Mouse (Mus musculus): ENCODE measurements around the gene Unc13d.
"Not testable (repeated sequence)": the region's sequence is repeated elsewhere in the genome, so short reads cannot be mapped to it uniquely, and the experiment has no call there.

Gene Unc13d

DNA sequence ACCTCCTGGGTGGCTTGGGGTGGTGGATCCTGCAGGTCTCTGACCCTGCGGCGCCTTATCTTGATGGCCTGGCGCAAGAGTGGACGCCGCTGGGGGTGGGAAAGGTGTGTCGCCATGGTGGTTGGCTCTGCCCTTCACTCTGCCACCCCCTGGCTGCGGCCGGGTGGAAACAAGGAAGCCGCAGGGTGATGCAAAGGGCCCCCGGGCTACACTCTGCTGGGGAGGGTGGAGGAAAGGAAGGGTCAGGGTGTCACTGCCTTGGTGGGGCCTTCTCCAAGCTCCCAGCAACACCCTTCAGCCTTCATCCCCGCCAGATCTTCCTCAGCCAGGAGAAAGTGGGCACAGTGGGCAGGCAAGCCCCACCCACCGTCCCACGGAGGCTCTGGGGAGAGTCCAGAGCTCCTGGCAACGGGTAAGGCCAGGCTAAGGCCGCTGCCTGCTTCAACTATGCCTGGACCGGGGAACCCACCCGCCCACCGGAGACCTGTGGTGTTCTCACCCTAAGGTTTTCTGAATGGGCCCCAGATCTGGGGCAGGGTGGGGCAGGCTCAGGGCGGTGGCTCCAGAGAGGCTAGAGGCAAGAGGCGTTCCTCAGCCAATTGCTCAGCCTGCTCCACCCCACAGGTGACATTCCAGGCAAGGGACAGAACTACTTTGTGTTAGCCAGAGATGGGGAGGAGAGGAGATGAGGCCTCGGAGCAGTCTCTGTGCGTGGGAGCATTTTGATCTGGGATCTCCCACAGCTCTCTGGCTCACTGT is at the start of gene Unc13d:
Gene Unc13d, minus strand, starts transcription at position 516 of the 759 bp plus-strand sequence.
- no peak for DNase-seq

- DNase-seq = no peak
Measured at GRCm38 (mm10) chr11:116126261-116126660, 48.5 kb upstream of the Unc13d start.

GRCm38 (mm10) chr11:116121731-116122245 is 44.0 kb upstream of the Unc13d start:
- not testable (repeated sequence) for DNase-seq

GRCm38 (mm10) chr11:116117819-116118218 is 40.1 kb upstream of the Unc13d start:
- DNase-seq = no peak

DNA sequence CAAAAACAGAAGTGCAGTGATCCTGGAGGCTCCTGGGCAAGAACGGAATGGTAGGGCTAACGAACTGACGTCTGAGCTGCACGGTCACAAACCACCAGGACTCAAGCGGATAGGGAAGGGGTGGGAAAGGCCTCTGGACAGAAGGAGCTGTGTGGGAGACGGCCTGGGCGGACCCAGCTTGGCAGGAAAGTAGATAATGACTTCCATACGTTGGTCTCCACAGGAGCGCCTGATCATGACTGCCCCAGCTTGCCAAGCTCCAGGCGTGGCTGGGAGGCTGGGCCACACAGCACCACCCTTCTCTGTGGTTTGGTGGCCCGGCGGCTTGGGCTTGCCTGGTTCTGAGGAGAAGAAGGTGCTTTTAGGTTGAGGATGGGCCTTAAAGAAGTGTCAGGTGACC is 39.5 kb upstream of the Unc13d start:
- no peak for DNase-seq

GRCm38 (mm10) chr11:116111611-116112203 is 33.9 kb upstream of the Unc13d start:
- no peak for DNase-seq

- DNase-seq = no peak
Measured at GRCm38 (mm10) chr11:116111067-116111466, 33.3 kb upstream of the Unc13d start.

- no peak for DNase-seq
Measured at GRCm38 (mm10) chr11:116110540-116110939, 32.8 kb upstream of the Unc13d start.

DNA sequence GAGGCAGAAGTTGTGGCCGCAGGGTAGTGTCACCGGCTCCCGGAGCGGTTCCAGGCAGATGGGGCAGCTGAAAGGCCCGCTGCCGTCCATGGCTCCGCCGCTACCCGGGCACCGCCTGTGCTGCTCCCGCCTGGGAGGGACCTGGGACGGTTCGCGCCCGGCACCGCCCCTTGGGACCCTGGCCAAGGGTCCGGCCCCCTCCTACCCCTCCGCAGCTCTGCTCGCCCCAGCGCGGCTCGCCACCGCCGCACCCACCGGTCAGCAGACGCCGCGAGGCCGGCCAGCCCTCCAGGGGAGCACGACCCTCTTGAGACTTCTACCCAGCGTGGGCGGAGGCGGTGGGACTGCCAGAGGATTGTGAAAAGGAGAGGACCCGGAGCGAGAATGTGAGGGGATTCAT is 32.4 kb upstream of the Unc13d start:
- DNase-seq = no peak

- no peak for DNase-seq
Measured at GRCm38 (mm10) chr11:116109441-116110081, 31.8 kb upstream of the Unc13d start.

DNA sequence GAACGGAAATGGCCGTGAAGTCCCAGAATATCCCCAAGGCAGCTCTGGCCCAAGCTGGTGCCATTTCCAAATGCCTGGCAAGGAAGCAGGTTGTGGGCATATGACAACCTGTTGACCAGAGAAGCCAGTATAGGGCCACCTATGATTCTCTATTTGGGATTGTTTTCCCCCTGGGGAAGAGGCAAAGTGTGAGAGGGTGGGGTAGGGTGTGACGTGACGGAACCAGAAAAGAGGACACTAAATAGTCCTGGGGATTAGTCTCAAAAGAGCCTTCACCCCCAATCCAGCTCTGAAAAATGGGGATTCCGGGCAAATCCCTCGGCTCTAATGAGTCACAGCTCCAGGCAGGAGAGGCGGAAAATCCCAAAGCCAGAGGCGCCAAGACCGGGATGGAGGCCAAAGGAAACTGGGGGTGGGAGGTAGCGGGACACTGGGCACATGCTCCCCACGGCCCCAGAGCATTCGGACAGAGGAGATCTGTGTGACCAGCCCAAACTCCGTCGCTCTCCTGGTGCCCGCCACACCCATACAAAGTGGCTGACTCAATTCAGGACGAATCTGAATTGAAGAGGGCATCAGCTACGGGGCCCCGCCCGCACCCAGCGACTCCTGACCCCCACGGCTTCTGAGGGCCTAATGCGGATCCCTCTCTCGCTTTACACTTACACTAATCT is 30.8 kb upstream of the Unc13d start:
- peak; percentile 48 for DNase-seq

- DNase-seq = no peak
Measured at GRCm38 (mm10) chr11:116107777-116108285, 30.1 kb upstream of the Unc13d start.

- no peak for DNase-seq
Measured at GRCm38 (mm10) chr11:116106963-116107776, 29.4 kb upstream of the Unc13d start.

- no peak for DNase-seq
Measured at GRCm38 (mm10) chr11:116106154-116106962, 28.6 kb upstream of the Unc13d start.

- no peak for DNase-seq
Measured at GRCm38 (mm10) chr11:116105065-116105464, 27.3 kb upstream of the Unc13d start.

DNA sequence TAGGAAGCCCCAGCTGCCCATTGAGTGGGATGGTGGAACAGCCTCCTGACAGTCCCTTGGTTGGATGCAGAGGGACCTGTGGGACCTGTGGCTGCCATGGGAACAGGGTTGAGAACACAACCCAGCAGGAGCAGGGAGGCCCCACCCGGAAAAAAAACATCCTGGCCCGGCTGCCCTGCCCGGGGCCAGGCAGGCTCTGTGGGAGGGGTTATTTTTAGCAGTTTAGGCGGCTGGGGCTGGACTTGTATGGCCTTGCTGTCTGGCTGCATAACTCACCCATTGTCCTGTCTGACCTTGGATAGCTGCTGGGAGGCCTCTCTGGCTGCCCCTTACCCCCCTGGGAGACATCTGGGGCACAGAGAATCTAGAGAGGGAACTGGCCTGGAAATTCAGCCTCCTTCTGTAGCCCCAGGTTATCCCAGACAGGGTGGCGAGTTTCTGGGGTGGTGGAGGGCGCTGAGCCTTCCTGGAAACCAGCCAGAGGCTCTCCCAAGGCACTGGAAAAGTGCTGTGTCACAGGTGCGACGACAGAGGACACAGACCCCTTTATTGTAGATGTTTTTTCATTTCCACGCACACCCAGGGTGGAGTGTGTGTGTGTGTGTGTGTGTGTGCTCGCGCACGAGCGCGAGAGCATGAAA is 26.4 kb upstream of the Unc13d start:
- no peak for DNase-seq

DNA sequence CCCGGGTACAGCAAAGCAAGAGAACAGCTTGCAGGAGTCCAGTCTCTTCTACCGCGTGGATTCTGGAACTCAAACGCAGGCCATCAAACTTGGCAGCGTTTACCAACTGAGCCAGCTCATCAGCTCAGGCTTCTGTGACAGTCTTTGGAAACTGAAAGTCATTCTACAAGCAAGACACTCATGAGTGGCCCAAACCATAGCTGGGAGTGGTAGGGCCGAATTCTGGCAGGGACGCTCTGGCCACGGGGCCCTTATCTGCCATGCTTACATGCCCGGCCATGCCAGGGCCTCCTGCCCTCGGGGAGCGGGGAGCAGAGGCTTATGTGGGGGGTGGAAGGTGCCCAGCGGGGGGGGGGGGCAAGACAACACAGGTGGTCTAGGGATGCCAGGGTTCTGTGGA is 25.8 kb upstream of the Unc13d start:
- no peak for DNase-seq

- DNase-seq = no peak
Measured at GRCm38 (mm10) chr11:116102472-116102871, 24.7 kb upstream of the Unc13d start.

- DNase-seq = no peak
Measured at GRCm38 (mm10) chr11:116101931-116102381, 24.2 kb upstream of the Unc13d start.

DNA sequence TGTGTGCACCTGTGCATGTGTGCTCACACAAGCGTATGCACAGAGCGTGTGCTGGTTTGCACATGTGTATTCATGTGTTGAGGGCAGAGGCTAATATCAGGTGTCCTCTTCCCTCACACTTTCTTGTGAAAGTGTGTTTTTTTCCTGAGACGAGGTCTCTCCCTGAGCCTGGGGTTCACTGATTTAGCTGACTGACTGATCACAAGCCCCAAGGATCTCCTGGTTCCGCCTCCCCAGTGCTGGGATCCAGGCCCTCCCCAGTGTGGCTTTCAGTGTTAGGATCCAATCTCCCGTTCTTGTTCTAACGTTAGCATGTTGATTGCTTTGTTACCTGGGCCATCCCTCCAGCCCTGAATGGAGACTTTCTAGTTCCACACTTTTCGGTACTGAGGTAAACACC is 23.1 kb upstream of the Unc13d start:
- DNase-seq = no peak

DNA sequence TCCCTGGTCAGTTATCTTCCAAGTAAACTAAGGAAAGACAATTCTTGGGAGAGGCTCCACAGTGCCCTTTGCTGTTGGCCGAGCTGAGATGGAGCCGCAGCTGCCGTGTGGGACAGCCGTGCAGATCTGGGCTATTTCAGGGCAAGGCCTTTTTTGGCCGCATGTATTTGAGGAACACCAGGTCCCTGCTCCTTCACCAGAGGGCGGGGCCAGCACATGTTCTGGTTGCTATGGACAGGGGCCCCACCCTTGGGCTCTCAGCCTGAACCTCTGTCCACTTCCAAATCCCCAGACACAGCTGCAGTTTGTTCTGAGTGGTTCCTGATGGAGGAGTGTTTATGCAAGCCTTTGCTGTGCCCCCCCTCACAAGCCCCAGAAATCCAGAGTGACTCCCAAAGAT is 22.6 kb upstream of the Unc13d start:
- DNase-seq = no peak
